Mouse (Mus musculus) CH12.LX (cell line): ENCODE measurements around the gene Skap2.

Source experiments
- BHLHE40 ChIP-seq: IDR thresholded peaks from 2 replicates; pipeline ENCODE4 v1.6.1; 2011; ENCODE audit warnings: mild to moderate bottlenecking, low read depth, low read length, improper control_type of control experiment
- CHD2 ChIP-seq: IDR thresholded peaks from 2 replicates; pipeline ENCODE4 v1.6.1; 2011; ENCODE audit warnings: low read length, improper control_type of control experiment
- CTCF ChIP-seq, 2 experiments: IDR thresholded peaks in 1 of 2; conservative IDR thresholded peaks in 1 of 2; 2 replicates each; pipeline ENCODE4 v1.5.1; 2011 to 2012; ENCODE audit warnings: low read depth in 2 of 2, low read length in 2 of 2, improper control_type of control experiment in 1 of 2, inconsistent platforms in 1 of 2, mild to moderate bottlenecking in 1 of 2, moderate library complexity in 1 of 2
- EP300 ChIP-seq: IDR thresholded peaks from 2 replicates; pipeline ENCODE4 v1.6.1; 2011; ENCODE audit warnings: low read length, improper control_type of control experiment
- ETS1 ChIP-seq: conservative IDR thresholded peaks from 2 replicates; pipeline ENCODE4 v1.6.1; 2012; ENCODE audit warnings: low read depth, mild to moderate bottlenecking, inconsistent platforms, low read length, improper control_type of control experiment, moderate library complexity
- MAFK ChIP-seq: IDR thresholded peaks from 2 replicates; pipeline ENCODE4 v1.6.1; 2011; ENCODE audit warnings: low read length, improper control_type of control experiment; ENCODE audit not compliant: insufficient replicate concordance
- MAZ ChIP-seq: IDR thresholded peaks from 2 replicates; pipeline ENCODE4 v1.6.1; 2012; ENCODE audit warnings: low read depth, mild to moderate bottlenecking, inconsistent platforms, low read length, improper control_type of control experiment, moderate library complexity
- MXI1 ChIP-seq: IDR thresholded peaks from 2 replicates; pipeline ENCODE4 v1.6.1; 2011; ENCODE audit warnings: mild to moderate bottlenecking, low read depth, low read length, improper control_type of control experiment
- NELFE ChIP-seq: IDR thresholded peaks from 2 replicates; pipeline ENCODE4 v1.6.1; 2011; ENCODE audit warnings: low read depth, low read length, improper control_type of control experiment
- TCF12 ChIP-seq: IDR thresholded peaks from 2 replicates; pipeline ENCODE4 v1.6.1; 2014; ENCODE audit warnings: low read depth, mild to moderate bottlenecking, inconsistent platforms, low read length, improper control_type of control experiment
- USF1 ChIP-seq: IDR thresholded peaks from 2 replicates; pipeline ENCODE4 v1.6.1; 2014; ENCODE audit warnings: low read depth, mild to moderate bottlenecking, inconsistent platforms, low read length, improper control_type of control experiment
- USF2 ChIP-seq: conservative IDR thresholded peaks from 2 replicates; pipeline ENCODE4 v1.6.1; 2011; ENCODE audit warnings: low read depth, low read length, improper control_type of control experiment

DNA sequence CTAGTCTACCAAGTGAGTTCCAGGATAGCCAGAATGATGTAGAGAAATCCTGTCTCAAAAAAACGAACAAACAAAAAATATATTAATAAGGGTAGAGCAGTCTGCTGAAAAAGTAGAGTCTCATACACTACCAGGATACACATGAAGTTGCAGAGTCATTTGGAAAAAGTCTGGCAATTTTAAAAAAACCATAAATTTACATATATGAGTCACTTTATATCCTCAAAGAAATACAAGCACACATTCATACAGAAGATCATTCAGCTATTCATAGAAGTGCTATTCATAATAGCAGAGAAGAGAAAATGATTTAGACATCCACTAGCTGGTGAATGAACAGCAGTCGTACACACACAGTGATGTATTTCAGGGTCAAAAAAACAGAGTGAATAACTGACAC lies 24.4 kb downstream of the Skap2 start:
- TF ChIP-seq MAFK, result no peak
- no peak for TF ChIP-seq USF2
- TF ChIP-seq TCF12, result no peak
- peak; percentile 50 for TF ChIP-seq EP300
- TF ChIP-seq MAZ, result no peak
- no peak for TF ChIP-seq CTCF (conservative IDR thresholded peaks at IDR 0.05 in 1 of 2, IDR thresholded peaks at IDR 0.05 in 1 of 2; ENCODE audit: low read depth in 2 of 2, low read length in 2 of 2)
- no peak for TF ChIP-seq BHLHE40
- no peak for TF ChIP-seq CHD2
- TF ChIP-seq NELFE, result no peak
- 0 out of 2 replicates have a peak, but pooled peaks have one; percentile 16 for TF ChIP-seq ETS1
- TF ChIP-seq MXI1, result no peak
- TF ChIP-seq USF1, result no peak
